Mouse (Mus musculus) MEL (cell line): ENCODE results near the gene Matn4.

Source experiments
- CHD2 ChIP-seq: IDR thresholded peaks from 2 replicates; pipeline ENCODE4 v1.6.1; 2011; ENCODE audit warnings: low read length, improper control_type of control experiment
- CTCF ChIP-seq, 3 experiments: IDR thresholded peaks in 2 of 3; conservative IDR thresholded peaks in 1 of 3; 2 replicates each; pipeline ENCODE4 v1.5.1; 2011 to 2012; ENCODE audit warnings: low read length in 3 of 3, low read depth in 2 of 3, mild to moderate bottlenecking in 2 of 3, improper control_type of control experiment in 1 of 3, inconsistent platforms in 1 of 3, mixed read lengths in 1 of 3, moderate library complexity in 1 of 3; ENCODE audit not compliant: control insufficient read depth in 1 of 3, insufficient read depth in 1 of 3, poor library complexity in 1 of 3, severe bottlenecking in 1 of 3
- MEF2A ChIP-seq: IDR thresholded peaks from 2 replicates; pipeline ENCODE4 v1.6.1; 2014; ENCODE audit warnings: low read depth, mild to moderate bottlenecking, inconsistent platforms, low read length, improper control_type of control experiment; ENCODE audit not compliant: poor library complexity, insufficient replicate concordance, severe bottlenecking; ENCODE audit errors: extremely low read depth
- NRF1 ChIP-seq: IDR thresholded peaks from 2 replicates; pipeline ENCODE4 v1.6.1; 2014; ENCODE audit warnings: low read depth, mild to moderate bottlenecking, inconsistent platforms, low read length, improper control_type of control experiment, moderate library complexity; ENCODE audit not compliant: poor library complexity, insufficient read depth, severe bottlenecking
- POLR2A ChIP-seq, 2 experiments: IDR thresholded peaks; 2 replicates each; pipeline ENCODE4 v1.6.1; 2011 to 2012; ENCODE audit warnings: low read length in 2 of 2, mild to moderate bottlenecking in 2 of 2, control low read depth in 1 of 2, improper control_type of control experiment in 1 of 2, low read depth in 1 of 2, moderate library complexity in 1 of 2; ENCODE audit not compliant: control insufficient read depth in 1 of 2, insufficient read depth in 1 of 2, poor library complexity in 1 of 2
- RCOR1 ChIP-seq: IDR thresholded peaks from 2 replicates; pipeline ENCODE4 v1.6.1; 2012; ENCODE audit warnings: low read depth, mild to moderate bottlenecking, inconsistent platforms, low read length, improper control_type of control experiment
- TCF12 ChIP-seq: IDR thresholded peaks from 2 replicates; pipeline ENCODE4 v1.6.1; 2014; ENCODE audit warnings: low read depth, mild to moderate bottlenecking, inconsistent platforms, low read length, improper control_type of control experiment, moderate library complexity
- USF1 ChIP-seq: IDR thresholded peaks from 2 replicates; pipeline ENCODE4 v1.6.1; 2014; ENCODE audit warnings: low read depth, mild to moderate bottlenecking, inconsistent platforms, low read length, improper control_type of control experiment, moderate library complexity

DNA sequence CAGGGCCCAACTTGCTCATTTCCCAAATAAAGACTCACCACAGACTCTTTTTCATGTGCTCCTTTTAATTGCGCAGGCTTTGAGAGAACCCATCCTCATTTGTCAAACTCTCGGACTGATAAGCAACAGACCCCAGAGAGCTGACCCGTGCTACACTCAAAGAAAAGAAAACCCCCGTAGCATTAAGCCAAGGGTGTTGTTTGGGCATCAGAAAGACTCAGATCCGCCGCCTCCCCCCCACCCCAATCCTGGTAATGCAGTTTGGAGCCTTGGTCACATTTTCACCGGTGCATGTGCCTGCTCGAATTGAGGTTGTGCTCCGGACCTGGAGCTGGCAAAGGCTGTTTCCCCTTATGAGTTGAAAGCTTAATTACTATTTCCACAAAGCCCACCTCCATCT lies at the start of gene Matn4:
- TF ChIP-seq USF1 = no peak
- TF ChIP-seq POLR2A (IDR thresholded peaks at IDR 0.05; ENCODE audit: control insufficient read depth in 1 of 2, insufficient read depth in 1 of 2, low read depth in 1 of 2, low read length in 2 of 2, poor library complexity in 1 of 2) = no peak
- TF ChIP-seq RCOR1 = no peak
- TF ChIP-seq CTCF (IDR thresholded peaks at IDR 0.05 in 2 of 3, conservative IDR thresholded peaks at IDR 0.05 in 1 of 3; ENCODE audit: control insufficient read depth in 1 of 3, insufficient read depth in 1 of 3, low read depth in 2 of 3, low read length in 3 of 3, poor library complexity in 1 of 3, severe bottlenecking in 1 of 3) = no peak
- TF ChIP-seq TCF12 = no peak
- no peak for TF ChIP-seq CHD2
- TF ChIP-seq MEF2A = no peak
- TF ChIP-seq NRF1 = no peak
